Mouse (Mus musculus): ENCODE measurements around the gene Strap.

Strap gene

GRCm38 (mm10) chr6:137722220-137722931, 12.5 kb upstream of the Strap start:
- DNase-seq (ENCODE audit: low read depth, low spot score), result no peak

- peak; percentile 52 for DNase-seq (ENCODE audit: low read depth, low spot score)
Measured at GRCm38 (mm10) chr6:137723898-137724297, 11.0 kb upstream of the Strap start.

- DNase-seq (ENCODE audit: low read depth, low spot score), result no peak
Measured at GRCm38 (mm10) chr6:137734460-137734845, 425 bp upstream of the Strap start.

DNA sequence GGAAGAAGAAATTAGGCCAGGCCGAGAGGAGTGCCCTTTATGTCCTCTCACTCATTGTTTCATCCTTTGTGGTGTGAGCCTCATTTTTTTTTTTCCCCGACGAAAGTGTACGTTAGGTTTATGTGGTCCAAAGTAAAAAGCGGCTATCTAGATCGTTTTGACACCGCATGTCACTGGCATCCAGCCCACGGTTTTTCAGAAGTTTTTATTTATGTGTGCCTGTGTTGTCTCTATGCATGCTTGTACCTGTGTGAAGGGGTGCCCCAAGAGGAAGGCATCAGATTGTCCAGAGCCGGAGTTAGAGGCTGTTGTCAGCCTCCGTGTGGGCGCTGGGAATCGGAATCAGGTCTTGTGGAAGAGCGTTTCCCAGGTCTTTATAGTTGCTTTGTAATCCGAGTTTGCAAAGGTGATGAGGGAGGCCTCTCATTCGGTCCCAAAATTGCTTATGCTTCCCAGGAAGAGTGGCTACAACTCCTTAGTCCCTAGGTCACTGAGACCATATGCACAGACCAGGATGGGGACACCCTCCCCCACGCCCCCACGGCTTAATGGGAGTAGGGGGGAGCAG, 877 bp downstream of the Strap start:
- no peak for DNase-seq (ENCODE audit: low read depth, low spot score)

DNA sequence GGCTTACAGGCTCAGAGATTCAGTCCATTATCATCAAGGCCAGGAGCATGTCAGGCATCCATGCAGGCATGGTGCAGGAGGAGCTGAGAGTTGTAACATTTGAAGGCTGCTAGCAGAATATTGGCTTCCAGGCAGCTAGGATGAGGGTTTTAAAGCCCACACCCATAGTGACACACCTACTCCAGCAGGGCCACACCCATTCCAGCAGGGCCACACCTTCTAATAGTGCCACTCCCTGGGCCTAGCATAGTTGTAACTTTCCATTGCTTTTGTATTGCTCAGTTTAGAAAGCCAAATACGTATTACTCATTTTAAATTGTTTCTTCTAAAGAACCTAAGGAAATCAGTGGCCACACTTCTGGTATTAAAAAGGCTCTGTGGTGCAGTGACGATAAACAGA, 6.1 kb downstream of the Strap start:
- no peak for DNase-seq (ENCODE audit: low read depth, low spot score)

DNA sequence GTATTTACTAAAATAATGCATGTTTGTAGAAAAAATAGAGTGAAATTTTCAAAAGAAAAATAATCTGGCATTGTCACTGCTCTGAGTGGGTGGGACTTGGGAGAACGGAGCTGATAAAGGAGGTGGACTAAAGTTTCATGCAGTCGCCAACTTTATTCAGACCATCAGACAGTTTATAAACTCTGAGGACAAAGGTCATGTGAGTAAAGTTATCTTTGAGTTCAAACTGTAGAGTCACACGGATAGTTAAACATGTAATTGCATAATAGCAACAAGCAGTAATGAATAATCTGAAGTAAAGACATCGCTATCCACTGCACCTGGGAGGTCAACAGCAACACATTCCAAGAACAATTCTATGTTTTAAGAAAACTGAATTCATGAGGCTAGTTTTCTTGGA, 9.8 kb downstream of the Strap start:
- no peak for DNase-seq (ENCODE audit: low read depth, low spot score)

DNA sequence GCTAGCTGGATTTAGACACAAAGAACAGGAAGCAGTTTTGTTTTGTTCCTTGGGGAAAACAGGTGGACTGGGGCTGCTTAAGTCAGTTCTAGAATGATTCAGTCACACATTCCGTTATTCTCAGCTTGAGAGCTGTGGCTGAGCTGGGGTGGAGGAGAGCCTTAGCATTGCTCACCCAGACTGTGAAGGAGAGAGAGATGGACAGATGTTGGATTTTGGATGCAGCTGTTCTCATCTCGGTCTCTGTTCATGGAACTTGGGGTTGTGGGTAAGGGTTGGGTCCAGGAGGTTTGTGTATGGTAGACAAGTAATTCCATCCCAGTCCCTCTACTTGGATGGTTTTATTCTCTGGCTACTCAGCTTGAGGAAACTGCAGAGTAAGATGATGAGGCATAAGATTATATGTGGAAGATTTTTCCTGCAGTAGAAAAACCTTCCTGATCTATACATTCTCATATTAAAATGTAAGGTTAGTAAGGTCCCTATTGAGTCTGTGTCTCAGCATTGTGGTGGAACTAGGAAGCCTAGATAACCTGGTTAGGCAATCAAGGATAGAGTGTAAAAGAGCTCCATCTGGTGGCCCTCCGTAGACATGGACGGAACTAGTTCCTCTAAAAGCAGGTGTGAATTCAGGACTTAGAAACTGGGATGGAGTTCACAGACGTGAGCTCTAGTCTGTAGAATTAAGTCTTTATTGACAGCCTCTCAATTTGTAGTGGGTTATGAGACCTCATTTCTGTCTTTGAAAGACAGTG, 12.5 kb downstream of the Strap start:
- DNase-seq (ENCODE audit: low read depth, low spot score), result no peak

DNA sequence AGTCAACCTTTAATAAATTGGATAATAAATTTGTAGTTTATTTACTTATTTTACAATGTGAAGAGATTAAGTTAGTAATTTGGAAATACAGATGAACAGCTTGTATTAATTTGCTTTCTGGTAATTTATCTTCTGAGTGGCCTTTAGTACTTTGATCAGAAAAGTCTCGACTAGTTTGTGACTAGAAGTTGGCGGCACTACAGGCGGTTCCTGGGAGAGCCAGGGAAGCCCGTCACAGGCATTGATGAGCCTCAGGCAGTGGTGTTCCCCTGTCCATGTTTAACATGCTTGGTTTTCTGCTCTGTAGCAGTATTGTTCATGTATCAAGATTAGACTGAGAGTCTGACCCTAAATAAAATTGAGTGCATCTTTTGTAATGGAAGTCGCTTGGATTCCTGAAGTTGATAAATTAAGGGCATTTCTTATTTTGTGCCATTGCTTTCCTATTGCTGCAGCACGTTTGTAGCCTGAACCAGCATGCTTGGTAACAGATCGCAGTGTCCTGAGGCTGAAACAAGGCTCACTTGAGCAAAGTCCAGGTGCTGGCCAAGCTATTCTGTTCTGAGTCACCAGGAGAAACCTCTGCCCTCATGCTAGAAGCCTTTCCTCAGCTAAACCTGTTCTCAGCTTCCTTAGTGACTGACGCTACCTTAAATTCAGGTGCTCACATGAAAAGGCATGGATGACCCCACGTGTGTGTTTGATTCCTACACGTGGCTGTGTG, 16.8 kb downstream of the Strap start:
- DNase-seq (ENCODE audit: low read depth, low spot score), result no peak

DNA sequence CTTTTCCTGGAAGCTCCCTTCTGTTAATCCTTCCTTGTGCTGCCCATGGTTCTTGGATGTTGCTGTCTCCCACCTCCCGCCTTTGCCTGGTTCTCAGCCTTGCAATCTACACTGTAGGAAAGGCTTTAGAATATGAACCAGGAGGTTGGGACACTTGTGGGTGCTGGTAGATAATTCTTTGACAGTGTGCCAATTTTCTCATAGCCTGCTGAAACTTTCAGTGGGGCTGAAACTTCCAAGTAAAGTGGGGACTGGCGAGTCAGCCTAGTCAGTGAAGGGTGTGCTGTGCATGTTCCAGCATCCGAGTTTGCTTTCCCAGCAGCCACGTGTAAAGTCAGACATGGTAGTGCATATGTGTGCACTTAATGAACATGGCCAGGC, 17.4 kb downstream of the Strap start:
- DNase-seq (ENCODE audit: low read depth, low spot score), result no peak

DNA sequence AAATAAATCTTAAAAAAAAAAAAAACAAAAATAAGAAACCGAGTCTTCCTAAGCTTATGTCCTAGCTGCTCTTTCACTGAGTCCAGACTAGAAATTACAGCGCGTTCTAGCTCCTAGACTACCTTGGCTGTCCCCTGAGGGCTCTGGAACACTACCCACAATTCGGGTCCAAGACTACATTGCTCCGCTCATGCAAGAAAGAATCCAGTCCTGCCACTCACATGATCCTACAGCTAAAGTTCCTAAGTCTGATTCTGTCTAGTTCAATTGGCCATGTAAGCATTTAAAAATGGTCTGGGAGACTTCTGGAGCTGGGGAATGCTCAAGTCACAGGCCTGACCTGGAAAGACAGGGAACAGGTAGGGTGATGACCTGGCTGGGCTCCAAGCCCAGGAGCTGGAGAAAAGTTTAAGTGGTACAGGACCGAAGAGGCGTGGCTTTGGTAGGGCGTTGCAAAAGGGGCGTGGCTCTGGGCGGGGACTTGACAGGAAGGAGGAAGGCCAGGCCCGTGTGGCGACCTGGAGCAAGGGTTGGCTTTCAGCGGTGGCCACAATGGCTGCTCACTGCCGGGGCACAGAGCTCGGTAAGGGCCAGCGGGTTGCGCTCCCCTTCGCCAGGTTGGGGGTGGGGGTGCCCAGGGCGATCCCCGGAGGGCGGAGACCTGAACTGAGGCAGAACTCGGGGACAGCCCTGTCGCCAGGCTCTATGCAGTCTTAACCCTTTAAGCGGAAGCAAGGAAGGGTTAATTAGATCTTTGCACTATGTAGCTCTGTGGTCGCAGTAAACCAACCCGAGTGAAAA, 19.4 kb downstream of the Strap start, which contains the start of gene Dera:
Gene Dera, plus strand, starts transcription at position 491 of the 801 bp plus-strand sequence.
- no peak for DNase-seq (ENCODE audit: low read depth, low spot score)

DNA sequence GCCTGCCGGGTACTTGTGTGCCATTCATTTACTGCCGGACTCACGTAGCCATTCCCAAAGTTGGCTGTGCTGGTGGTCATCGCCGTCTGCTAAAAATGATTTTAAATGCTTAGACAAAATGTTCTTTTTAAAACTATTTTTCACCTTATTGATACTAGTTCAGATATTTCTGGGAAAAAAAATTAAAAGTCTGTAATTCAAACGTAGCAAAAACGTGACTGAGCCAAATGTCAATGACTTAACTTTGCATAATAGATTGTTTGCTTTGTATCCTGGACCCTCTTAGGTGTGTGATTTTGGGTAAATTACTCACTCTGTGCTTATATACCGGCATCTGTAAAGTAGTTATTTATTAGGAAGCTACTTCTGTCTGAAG, 20.0 kb downstream of the Strap start:
- DNase-seq (ENCODE audit: low read depth, low spot score), result no peak

- no peak for DNase-seq (ENCODE audit: low read depth, low spot score)
Measured at GRCm38 (mm10) chr6:137756310-137756709, 21.4 kb downstream of the Strap start.

DNA sequence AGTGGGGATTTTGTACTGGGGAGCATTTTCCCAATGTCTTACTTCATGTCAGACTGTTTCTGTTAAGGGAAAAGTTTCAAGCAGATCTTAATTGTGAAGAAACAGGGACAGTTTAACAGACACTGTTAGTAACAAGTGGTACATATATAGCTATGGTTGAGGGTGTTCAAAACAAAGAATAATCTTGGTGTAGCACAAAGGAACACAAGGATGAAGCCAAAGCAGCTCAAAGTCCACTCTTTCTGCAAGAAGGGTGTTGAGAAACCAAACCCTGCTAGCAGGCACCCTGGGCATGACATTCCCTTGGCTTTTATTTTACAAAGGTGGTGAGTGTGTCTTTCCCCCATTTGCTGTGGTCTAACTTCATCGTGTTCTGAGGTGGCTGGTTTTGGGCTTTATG, 23.0 kb downstream of the Strap start:
- no peak for DNase-seq (ENCODE audit: low read depth, low spot score)

DNA sequence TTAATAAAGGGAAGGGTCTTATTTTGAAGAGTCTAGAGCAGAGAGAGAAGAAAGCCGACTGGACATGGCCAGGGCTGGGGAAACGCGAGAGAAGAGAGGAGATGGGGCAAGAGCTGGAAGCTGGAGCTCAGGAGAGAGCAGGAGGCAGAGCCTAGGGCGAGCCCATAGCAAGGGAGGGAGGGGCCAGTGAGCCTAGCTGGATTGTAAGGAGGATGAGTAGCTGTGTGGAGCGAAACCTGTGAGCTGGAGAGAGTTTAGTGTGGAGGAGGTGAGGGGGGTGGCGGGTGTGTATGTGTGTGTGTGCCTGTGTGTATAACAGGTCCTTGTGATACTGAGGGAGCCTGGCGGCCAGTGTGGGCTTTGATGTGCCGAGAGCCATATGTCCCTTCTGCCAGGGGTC, 24.8 kb downstream of the Strap start:
- DNase-seq (ENCODE audit: low read depth, low spot score), result no peak

- DNase-seq (ENCODE audit: low read depth, low spot score), result no peak
Measured at GRCm38 (mm10) chr6:137760966-137761365, 26.1 kb downstream of the Strap start.

GRCm38 (mm10) chr6:137764572-137765210, 29.8 kb downstream of the Strap start:
- no peak for DNase-seq (ENCODE audit: low read depth, low spot score)

DNA sequence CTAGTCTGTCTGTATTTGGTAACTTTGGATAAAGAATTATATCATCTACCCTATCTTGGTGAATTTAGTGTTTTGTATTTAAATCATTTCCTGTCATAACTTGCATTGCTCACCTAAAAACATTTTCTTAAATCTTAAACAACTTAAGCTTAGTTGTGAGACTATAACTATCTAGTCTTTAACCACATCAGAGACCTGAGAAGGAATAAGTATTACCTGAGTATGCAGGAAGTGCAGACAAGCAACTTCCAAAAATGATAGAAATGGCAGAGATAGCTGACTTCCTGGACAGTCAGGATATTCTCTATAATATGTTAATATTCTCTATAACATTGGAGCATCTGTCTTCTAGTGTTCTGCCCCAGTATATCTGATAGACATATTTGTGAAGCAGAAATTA, 31.3 kb downstream of the Strap start:
- no peak for DNase-seq (ENCODE audit: low read depth, low spot score)

GRCm38 (mm10) chr6:137771621-137772250, 36.9 kb downstream of the Strap start:
- DNase-seq (ENCODE audit: low read depth, low spot score), result no peak

GRCm38 (mm10) chr6:137772918-137773636, 38.2 kb downstream of the Strap start:
- DNase-seq (ENCODE audit: low read depth, low spot score), result no peak

GRCm38 (mm10) chr6:137773637-137774028, 38.8 kb downstream of the Strap start:
- DNase-seq (ENCODE audit: low read depth, low spot score), result no peak
